Mouse (Mus musculus) splenic B cell, adult 2 months (primary cell): ENCODE data around the gene Coq9.

Experiments
- DNase-seq: peaks from one replicate; pipeline ENCODE4 v3.0.0-alpha.2; 2011; ENCODE audit warnings: low read depth, low spot score
- H3K27me3 ChIP-seq: 2 replicates; pipeline ENCODE4 v1.6.1; 2012; ENCODE audit warnings: mild to moderate bottlenecking, low read length, moderate library complexity, mixed read lengths; ENCODE audit not compliant: control insufficient read depth, poor library complexity, insufficient read depth, severe bottlenecking
- H3K36me3 ChIP-seq: 2 replicates; pipeline ENCODE4 v1.6.1; 2012; ENCODE audit warnings: mild to moderate bottlenecking, low read length, moderate library complexity, mixed read lengths; ENCODE audit not compliant: control insufficient read depth, poor library complexity, insufficient read depth, severe bottlenecking

Gene Coq9

DNA sequence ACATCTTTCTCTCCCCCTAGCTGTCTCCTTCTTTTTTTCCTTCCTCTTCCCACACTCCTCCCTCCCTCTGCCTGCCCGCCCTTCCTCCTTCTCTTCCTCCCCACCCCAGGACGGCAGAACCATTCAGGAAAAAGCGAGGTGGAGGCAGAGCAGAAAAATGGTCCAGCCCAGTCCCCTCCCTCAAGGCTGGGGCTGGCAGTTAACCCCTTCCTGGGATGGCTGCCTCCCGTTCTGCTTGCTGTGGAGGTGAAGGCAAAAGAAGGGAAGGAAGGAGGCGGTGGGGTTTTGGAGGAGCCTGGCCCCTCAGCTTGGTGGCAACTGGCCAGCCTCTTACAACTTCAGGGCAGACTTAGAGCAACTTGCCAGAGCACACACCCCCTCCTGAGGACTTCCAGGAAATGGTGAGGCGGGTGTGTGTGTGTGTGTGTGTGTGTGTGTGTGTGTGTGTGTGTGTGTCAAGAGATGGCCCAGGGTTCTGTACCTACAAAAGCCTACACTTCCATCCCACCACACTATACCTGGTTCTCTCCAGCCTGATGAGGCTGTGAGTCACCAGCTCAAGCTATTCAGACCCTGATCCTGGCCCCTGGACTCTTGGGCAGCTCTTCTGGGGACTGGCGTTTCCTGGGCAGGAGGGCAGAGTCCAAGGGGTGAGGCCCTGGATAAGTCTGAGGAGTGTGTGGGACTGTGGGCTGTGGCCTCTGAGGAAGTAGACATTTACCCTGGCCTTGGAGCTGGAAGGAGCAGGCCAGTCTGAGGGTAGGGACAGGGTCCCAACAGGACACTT, 33.2 kb downstream of the Coq9 start:
- no peaks in the 10 kb centered on the region for H3K27me3 ChIP-seq
- H3K36me3 ChIP-seq: no peaks in the 10 kb centered on the region
- DNase-seq: no peak

DNA sequence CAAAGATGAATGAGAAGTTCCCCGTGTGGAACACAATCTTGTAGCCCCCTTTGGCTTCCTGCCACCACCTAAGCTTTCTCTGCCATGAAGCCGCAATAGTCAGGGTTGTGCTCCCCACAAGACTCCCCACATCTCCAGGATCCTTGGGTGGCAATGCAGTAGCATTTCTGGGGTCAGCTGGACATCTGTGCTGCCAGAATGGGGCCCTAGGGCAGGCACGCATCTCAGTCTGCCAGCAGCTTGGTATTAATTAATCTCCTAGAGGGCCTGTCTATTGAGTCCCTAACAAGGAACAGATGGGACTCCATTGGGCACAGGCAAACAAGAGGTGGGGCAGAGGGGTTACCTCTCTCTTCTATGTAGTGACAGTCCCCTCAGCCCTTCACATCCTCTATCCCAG, 34.0 kb downstream of the Coq9 start:
- no peaks in the 10 kb centered on the region for H3K36me3 ChIP-seq
- H3K27me3 ChIP-seq: no peaks in the 10 kb centered on the region
- no peak for DNase-seq

DNA sequence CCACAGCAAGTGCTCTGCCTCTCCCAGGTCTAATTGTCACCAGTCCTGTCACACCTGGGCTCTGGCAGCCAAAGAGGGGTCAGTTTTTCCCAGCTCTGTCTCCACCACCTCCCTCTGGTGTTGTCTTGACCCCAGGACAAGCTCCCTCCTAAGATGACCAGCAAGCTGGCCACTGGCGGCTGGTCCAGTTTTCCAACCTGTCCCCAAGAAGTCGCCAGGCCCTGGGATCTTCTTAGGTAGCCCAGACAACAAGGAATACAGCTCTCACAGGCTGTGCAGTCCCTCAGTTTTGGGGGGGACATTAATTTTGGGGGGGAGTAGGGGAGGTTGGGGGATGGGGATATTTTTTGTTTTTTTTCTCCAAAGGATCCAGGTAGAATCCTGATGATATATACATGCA, 34.5 kb downstream of the Coq9 start:
- no peaks in the 10 kb centered on the region for H3K36me3 ChIP-seq
- H3K27me3 ChIP-seq: no peaks in the 10 kb centered on the region
- no peak for DNase-seq

DNA sequence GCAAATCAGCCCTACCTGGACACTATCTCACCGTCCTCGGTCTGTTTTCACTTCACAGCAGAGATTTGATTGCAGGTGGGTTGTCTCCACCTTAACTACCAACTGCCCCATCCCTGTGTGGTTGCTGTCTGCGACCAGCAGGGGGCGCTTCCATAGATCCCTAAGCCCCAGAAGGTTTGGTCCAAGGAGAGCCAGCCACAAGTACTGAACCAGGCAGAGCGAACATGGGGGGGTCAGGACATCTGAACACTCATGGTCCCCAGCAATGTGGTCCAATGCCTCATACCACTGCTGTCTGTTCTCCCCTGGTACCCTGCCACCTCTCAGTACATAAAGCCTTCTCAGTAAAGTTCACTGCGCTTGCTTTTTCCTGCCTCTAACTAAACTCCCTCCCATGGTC, 36.2 kb downstream of the Coq9 start:
- H3K27me3 ChIP-seq: no peaks in the 10 kb centered on the region
- H3K36me3 ChIP-seq: no peaks in the 10 kb centered on the region
- peak; percentile 82 for DNase-seq

DNA sequence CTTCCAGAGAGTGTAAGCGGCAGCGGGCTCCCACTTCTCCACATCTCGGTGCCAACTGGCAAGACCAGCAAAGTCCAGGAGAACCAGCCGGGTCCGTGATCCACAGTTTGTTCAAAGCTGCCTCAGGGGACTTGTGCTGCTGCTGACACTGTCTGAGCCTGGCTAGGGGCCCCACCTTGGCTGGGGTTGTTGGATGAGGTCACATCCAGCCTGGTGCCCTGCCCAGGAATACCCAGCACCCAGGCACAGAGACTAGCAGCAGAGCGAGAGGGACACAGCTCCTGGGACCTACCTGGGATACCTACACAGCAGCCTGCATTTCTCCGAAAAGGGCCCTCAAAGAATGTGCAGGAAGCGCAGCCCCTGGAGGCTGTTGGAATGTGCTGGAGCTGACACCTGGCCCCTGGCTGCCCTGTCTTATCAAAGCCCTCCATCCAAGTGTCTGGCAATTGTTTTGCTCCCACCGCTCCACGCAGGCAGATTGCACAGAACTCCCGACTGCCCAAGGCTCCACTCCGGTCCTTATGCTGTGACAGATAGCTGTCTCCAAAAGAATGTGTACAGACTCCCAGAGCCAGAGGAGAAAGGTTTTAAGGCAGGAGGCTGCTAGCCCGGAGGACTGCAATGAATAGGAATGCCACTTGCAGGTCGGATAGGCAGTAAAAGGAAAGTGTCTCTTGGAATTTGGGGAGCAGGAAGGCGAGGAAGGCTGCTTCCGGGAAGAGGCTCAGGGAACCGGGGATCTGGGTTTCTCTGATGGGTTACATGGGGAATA, 37.2 kb downstream of the Coq9 start:
- Histone ChIP-seq H3K36me3 (no peaks in the 10 kb centered on the region), H3K27me3 (no peaks in the 10 kb centered on the region)
- DNase-seq: no peak

DNA sequence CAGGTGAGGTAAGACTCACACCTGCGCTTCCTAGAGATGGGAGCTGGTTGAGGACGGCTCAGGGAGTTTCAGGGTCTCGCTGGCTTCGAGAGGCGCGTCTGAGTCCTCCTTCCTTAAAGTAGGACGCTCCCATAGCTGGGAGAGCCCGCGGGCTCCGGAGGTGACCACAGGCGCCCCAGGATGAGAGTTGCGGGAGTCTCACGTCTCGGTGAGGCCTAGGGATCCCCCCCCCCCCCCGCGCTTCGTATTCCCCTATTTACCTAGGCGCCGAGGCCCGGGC, 37.7 kb downstream of the Coq9 start:
- DNase-seq: peak; percentile 9
- no peaks in the 10 kb centered on the region for H3K27me3 ChIP-seq
- H3K36me3 ChIP-seq: no peaks in the 10 kb centered on the region

DNA sequence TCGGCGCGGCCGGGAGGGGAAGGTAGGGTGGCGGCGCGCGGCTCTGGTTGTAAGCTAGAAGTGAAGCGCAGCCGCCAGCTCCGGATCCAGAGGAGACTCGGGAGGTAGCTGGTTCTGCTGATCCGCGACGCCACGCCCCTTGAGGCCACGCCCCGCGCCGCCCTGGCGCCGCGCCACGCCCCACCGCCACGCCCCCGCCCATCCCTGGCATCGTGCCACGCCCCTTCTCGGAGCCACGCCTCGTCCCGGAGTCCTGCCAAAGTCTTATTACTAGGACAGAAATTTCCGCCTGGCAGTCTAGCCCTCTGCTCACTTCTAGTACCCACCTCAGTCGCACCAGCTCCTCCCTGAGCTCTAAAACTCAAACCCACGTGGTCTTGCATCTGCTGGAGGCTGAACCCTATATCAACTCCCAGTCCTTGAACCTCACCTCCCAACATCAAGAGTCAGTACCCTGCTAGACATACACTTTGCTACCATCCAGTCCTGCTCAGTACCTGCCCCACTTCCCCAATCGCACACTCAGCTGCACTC, 38.1 kb downstream of the Coq9 start, which contains the start of gene Dok4:
Dok4 (minus strand) TSS at position 134 of the 534 bp plus-strand sequence.
- no peaks in the 10 kb centered on the region for H3K36me3 ChIP-seq
- DNase-seq: peak; percentile 85
- no peaks in the 10 kb centered on the region for H3K27me3 ChIP-seq

DNA sequence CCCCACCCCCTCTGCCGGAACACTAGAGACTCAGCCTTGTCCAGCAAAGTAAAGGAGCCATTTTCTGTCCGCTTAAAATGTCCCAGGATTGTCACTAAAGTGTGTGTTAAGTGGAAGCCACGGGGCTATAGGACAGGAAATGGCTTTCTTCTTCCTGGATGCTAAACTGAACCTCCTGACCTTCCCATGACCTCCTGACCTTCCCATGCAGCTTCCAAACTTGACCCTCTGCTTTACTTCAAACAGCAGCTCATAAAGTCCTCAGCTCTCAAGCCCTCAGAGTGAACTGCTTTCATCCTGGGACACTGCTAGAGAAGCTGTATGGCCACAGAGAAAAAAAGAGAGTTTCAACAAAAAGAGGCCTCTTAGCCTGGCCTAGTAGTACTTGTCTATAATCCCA, 38.7 kb downstream of the Coq9 start:
- Histone ChIP-seq H3K36me3 (no peaks in the 10 kb centered on the region), H3K27me3 (no peaks in the 10 kb centered on the region)
- peak; percentile 12 for DNase-seq

DNA sequence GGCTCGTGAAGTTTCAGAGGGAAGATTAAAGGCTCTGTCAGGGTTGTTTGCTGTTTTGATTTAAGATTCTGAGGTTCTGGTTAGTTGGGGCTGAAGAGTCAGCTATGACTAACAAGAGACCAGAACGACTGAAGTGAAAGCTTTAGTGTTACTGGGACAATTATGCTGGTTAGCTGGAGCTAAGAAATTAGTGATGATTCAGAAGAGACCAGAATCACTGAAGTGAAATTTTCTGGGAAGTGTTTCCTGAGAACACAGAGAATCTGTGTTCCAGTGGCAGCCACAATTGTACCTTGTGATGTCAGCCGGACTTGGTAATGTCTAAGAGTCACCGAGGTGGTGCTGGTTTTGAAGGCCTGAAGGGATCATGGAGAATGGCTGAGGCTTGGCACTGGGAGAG, 42.6 kb downstream of the Coq9 start:
- H3K36me3 ChIP-seq: no peaks in the 10 kb centered on the region
- H3K27me3 ChIP-seq: no peaks in the 10 kb centered on the region
- DNase-seq: no peak

DNA sequence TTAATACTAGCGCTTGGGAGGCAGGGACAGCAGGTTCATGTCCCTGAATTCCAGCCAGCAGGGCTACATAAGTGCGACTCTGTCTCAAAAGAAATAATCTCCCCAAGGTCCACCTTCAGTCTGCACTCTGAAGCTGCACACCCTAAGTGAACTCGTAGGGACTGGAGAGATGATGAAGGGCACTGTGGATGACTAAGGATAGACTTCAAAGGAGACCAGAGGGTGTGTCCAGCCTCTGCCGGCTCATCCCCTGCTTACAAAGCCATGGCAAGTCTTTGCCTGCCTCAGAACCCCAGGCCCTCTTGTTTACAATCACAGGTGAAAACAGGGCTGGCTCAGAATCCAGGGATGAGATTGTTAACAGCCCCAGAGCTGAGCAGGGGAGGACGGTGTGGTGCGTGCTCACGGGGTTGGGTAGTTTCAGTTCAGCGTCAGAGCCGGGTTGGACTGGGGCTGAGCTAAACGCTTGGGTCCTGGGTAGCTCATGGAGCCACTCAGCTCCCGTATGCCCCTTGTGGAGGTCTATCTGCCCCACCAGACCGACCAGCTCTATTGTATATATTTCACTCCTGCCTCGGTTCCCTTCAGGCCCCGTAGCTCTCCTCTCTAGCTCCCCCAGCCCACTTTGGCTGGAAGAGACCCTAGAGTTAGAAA, 50.4 kb downstream of the Coq9 start:
- no peak for DNase-seq
- no peaks in the 10 kb centered on the region for H3K36me3 ChIP-seq
- no peaks in the 10 kb centered on the region for H3K27me3 ChIP-seq

DNA sequence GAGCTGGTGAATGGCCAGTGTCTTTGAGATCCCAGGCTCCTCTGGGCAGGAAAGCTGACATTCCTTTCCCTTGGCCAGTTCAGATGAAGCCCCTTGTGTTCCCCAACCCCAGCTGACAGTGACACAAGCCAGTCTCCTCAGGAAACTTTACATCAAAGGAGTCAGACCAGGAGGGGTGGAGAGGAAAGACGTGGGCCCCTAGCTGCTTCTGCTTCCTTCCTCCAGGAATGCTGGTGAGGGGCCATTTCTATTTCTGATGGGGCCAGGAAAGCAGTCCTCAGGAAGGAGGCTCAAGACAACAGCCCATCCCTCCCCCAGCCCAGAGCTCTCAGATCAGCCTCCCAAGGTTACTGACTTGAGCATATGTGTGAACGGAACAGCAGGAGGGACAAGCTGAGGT, 54.8 kb downstream of the Coq9 start:
- no peaks in the 10 kb centered on the region for H3K36me3 ChIP-seq
- DNase-seq: no peak
- no peaks in the 10 kb centered on the region for H3K27me3 ChIP-seq

DNA sequence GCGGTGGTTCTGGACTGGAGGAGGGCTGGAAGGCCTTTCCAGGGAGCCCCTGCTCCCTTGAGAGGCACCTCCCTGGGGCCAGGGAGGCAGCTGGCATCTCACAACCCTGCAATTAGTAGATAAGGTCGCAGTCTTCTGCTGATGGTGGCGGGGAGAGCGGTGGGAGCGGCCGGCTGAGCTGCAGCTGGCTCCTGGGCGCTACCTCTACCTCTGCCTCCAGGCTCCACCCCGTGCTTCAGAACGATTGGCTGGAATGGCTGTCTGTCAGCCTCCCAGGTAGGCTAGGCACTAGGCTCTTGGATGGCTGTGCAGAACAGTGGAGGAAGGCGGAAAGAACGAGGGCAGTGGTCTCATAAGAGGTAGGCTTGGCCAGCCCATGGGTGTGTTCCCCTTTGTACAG, 61.1 kb downstream of the Coq9 start:
- no peaks in the 10 kb centered on the region for H3K27me3 ChIP-seq
- no peak for DNase-seq
- no peaks in the 10 kb centered on the region for H3K36me3 ChIP-seq

DNA sequence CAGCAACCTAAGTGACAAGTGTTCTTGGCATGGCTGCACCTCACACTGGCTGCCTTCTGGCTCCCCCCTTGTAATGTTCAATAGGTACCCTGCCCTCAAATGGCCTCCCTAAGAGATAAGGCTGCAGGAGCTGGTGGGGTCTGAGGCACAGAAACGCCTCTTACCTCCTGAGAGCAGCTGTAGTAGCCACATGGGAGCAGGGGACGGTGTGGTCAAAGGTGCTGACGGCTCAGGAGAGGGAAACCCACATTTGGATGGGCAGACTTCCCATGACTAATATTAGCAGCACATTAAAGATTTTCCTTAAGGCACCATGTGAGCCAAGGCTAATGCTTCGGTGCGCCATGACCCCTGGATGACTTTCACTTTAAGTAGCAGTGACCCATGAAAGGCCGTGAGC, 62.5 kb downstream of the Coq9 start:
- Histone ChIP-seq H3K27me3 (no peaks in the 10 kb centered on the region), H3K36me3 (no peaks in the 10 kb centered on the region)
- DNase-seq: no peak

DNA sequence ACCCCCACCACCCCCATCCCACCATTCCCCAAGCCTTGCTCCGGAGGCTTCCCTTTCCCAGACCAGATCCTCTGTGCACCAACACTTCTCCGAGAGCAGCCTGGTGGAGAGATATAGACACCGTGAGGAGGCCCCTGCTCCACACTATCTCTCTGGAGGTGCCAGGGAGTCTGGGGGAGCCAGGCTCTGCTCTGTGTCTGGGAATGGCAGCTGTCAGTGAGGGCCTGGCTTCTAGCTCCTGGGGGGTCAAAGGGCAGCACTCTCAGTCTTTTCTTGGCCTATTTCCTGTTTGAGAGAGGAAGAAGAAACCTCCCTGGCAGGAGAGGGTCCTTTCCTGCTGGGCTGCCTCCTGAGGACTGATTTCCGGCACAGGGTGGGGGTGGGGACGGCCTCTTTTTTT, 62.9 kb downstream of the Coq9 start:
- DNase-seq: no peak

DNA sequence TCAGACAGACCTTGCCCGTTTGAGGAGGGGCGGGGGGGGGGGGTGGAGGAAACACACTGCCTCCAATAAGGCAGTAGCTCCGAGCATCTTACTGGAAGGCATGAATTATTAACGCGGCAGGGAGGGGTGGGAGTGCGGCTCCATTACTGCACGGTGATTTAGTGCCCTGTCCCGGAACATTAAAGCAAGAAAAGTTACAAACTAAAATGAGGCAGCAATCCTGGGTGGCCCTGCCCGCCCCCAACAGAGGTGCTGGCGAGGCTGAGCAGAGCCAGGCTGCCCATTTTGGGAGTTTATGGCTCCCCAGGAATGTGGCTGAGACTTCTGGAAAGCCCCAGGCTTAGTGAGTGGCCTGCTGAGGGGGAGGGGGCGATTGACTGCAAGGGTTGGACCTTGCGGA, 65.6 kb downstream of the Coq9 start:
- Histone ChIP-seq H3K36me3 (no peaks in the 10 kb centered on the region), H3K27me3 (no peaks in the 10 kb centered on the region)
- no peak for DNase-seq

More for the DNA sequence above, 62.9 kb downstream of the Coq9 start:
- Histone ChIP-seq H3K27me3 (no peaks in the 10 kb centered on the region), H3K36me3 (no peaks in the 10 kb centered on the region)
